Mouse (Mus musculus) small intestine, adult 2 months (tissue): Measurements from ENCODE around the gene Pappa.

ENCODE experiments used
- CTCF ChIP-seq: fragments of 200-500 bp; IDR thresholded peaks from 2 replicates; pipeline ENCODE4 v1.5.1; 2012; ENCODE audit warnings: low read depth, mild to moderate bottlenecking, control low read depth, inconsistent platforms, low read length, moderate library complexity, mixed read lengths; ENCODE audit not compliant: insufficient replicate concordance, insufficient read length; ENCODE audit errors: extremely low read depth
- POLR2A ChIP-seq: fragments of 200-500 bp; IDR thresholded peaks from 2 replicates; pipeline ENCODE4 v1.6.1; 2012; ENCODE audit warnings: low read depth, mild to moderate bottlenecking, control low read depth, inconsistent platforms, low read length, moderate library complexity

DNA sequence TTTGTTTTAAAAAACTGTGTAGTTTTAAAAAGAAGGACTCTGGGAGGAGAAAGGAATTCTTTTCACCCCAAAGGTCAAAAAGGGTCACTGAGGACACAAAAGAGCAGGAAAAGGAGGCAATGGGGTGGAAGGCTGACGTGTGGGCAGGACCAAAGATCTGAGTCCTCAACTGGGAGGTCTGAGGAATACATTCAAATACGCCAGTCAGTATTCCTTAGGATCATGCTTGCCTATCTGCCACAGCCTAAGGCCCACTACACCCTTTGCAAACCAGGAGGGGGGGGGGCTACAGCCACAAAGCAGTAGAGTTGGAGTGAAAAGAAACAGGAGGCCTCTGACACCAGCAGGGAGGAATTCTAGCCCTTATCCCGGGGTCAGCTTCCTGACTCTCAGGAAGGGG, 121.5 kb downstream of the Pappa start:
- no peak for TF ChIP-seq CTCF
- TF ChIP-seq POLR2A: no peak
